Mouse (Mus musculus) spleen, postnatal 4 days (tissue): Measurements from ENCODE around the gene Gm20894.
"Not testable (repeated sequence)": the region's sequence is repeated elsewhere in the genome, so short reads cannot be mapped to it uniquely, and the experiment has no call there.

Experiments used
- DNase-seq, 2 experiments: peaks; one replicate each; pipeline ENCODE4 v3.0.0; 2022; ENCODE audit warnings: low spot score in 2 of 2

The Gm20894 gene

GRCm38 (mm10) chrY:28271412-28271811 is at the start of gene Gm20894:
TSS of gene Gm20894 (minus strand) at chrY:28271512.
- not testable (repeated sequence) for DNase-seq
